Mouse (Mus musculus): ENCODE results near the gene Gcgr. TPM values are rescaled to one million over a fixed set of nuclear protein-coding genes. Genes with fewer than 3 reads are reported as not detected.

Gcgr gene
- total and polyA plus RNA-seq, 2 experiments from 2014 or later = 0.99 to 1.0 TPM

- no peak overlapping the region for H3K4me2 ChIP-seq (ENCODE audit: low read depth, low read length)
- TF ChIP-seq CTCF (IDR thresholded peaks at IDR 0.05; ENCODE audit: low read depth) = peak; percentile 65
- 34% methylated on average over 4 of the region's 4 CpGs for WGBS
- H3K4me1 ChIP-seq (ENCODE audit: insufficient read depth, low read length) = peaks cover 22% of the 10 kb centered on the region
- ATAC-seq (no peak), DNase-seq (ENCODE audit: low spot score) (peak; percentile 37)
- H3K27ac ChIP-seq = no peak overlapping the region
- H3K4me3 ChIP-seq (ENCODE audit: low read length) = no peak overlapping the region
- H3K9ac ChIP-seq (replicated peaks; ENCODE audit: low read length) = no peak overlapping the region
- no peaks in the 10 kb centered on the region for H3K27me3 ChIP-seq (ENCODE audit: insufficient read depth, low read length)
- no peaks in the 10 kb centered on the region for H3K9me3 ChIP-seq (ENCODE audit: low read length)
- peaks cover 25% of the 10 kb centered on the region for H3K36me3 ChIP-seq (ENCODE audit: insufficient read depth, low read length)
Observed at GRCm38 (mm10) chr11:120541907-120542306, 11.4 kb downstream of the Gcgr start.

GRCm38 (mm10) chr11:120542376-120542775 is 11.9 kb downstream of the Gcgr start:
- Histone ChIP-seq H3K27me3 (ENCODE audit: insufficient read depth, low read length) (no peaks in the 10 kb centered on the region), H3K4me1 (ENCODE audit: insufficient read depth, low read length) (peaks cover 22% of the 10 kb centered on the region), H3K27ac (no peak overlapping the region), H3K4me2 (ENCODE audit: low read depth, low read length) (no peak overlapping the region), H3K36me3 (ENCODE audit: insufficient read depth, low read length) (peaks cover 25% of the 10 kb centered on the region), H3K9me3 (ENCODE audit: low read length) (no peaks in the 10 kb centered on the region), H3K4me3 (ENCODE audit: low read length) (no peak overlapping the region), H3K9ac (replicated peaks; ENCODE audit: low read length) (no peak overlapping the region)
- no peak for DNase-seq (ENCODE audit: low spot score)
- 85% methylated on average over 6 of the region's 6 CpGs for WGBS
- ATAC-seq = no peak
- TF ChIP-seq CTCF (IDR thresholded peaks at IDR 0.05; ENCODE audit: low read depth) = no peak

GRCm38 (mm10) chr11:120545964-120546363 is 15.5 kb downstream of the Gcgr start:
- peaks cover 25% of the 10 kb centered on the region for H3K36me3 ChIP-seq (ENCODE audit: insufficient read depth, low read length)
- H3K4me1 ChIP-seq (ENCODE audit: insufficient read depth, low read length) = peaks cover 16% of the 10 kb centered on the region
- H3K27ac ChIP-seq = no peak overlapping the region
- DNase-seq (ENCODE audit: low spot score) (no peak), ATAC-seq (no peak)
- no peaks in the 10 kb centered on the region for H3K9me3 ChIP-seq (ENCODE audit: low read length)
- no peaks in the 10 kb centered on the region for H3K27me3 ChIP-seq (ENCODE audit: insufficient read depth, low read length)
- TF ChIP-seq CTCF (IDR thresholded peaks at IDR 0.05; ENCODE audit: low read depth) = no peak
- no peak overlapping the region for H3K4me2 ChIP-seq (ENCODE audit: low read depth, low read length)
- H3K4me3 ChIP-seq (ENCODE audit: low read length) = no peak overlapping the region
- no peak overlapping the region for H3K9ac ChIP-seq (replicated peaks; ENCODE audit: low read length)
- 92% methylated on average over 3 of the region's 3 CpGs for WGBS

- TF ChIP-seq CTCF (IDR thresholded peaks at IDR 0.05; ENCODE audit: low read depth) = no peak; the same call in 1 of the 2 replicates
- no peak for ATAC-seq
- Histone ChIP-seq H3K27ac (no peak overlapping the region), H3K36me3 (ENCODE audit: insufficient read depth, low read length) (peaks cover 23% of the 10 kb centered on the region), H3K9me3 (ENCODE audit: low read length) (no peaks in the 10 kb centered on the region), H3K4me2 (ENCODE audit: low read depth, low read length) (peak overlapping the region; percentile 86; the same call in 1 of the 2 replicates), H3K9ac (replicated peaks; ENCODE audit: low read length) (peak overlapping the region; percentile 3; the same call in 1 of the 2 replicates), H3K4me3 (ENCODE audit: low read length) (no peak overlapping the region), H3K4me1 (ENCODE audit: insufficient read depth, low read length) (peaks cover 16% of the 10 kb centered on the region), H3K27me3 (ENCODE audit: insufficient read depth, low read length) (no peaks in the 10 kb centered on the region)
- no peak for DNase-seq (ENCODE audit: low spot score)
- 56% methylated on average over 2 of the region's 2 CpGs for WGBS
Observed at GRCm38 (mm10) chr11:120547469-120547868, 17.0 kb downstream of the Gcgr start.

- H3K27ac ChIP-seq = peak overlapping the region; percentile 84; the same call in 1 of the 2 replicates
- peak overlapping the region; percentile 92; the same call in 1 of the 2 replicates for H3K9ac ChIP-seq (replicated peaks; ENCODE audit: low read length)
- peaks cover 16% of the 10 kb centered on the region for H3K4me1 ChIP-seq (ENCODE audit: insufficient read depth, low read length)
- peak overlapping the region; percentile 86 for H3K4me2 ChIP-seq (ENCODE audit: low read depth, low read length)
- 79% methylated on average over 3 of the region's 3 CpGs for WGBS
- ATAC-seq = no peak
- no peaks in the 10 kb centered on the region for H3K27me3 ChIP-seq (ENCODE audit: insufficient read depth, low read length)
- no peak for TF ChIP-seq CTCF (IDR thresholded peaks at IDR 0.05; ENCODE audit: low read depth)
- H3K4me3 ChIP-seq (ENCODE audit: low read length) = peak overlapping the region; percentile 74
- H3K9me3 ChIP-seq (ENCODE audit: low read length) = no peaks in the 10 kb centered on the region
- DNase-seq (ENCODE audit: low spot score) = no peak
- peaks cover 15% of the 10 kb centered on the region for H3K36me3 ChIP-seq (ENCODE audit: insufficient read depth, low read length)
Observed at GRCm38 (mm10) chr11:120548214-120548613, 17.7 kb downstream of the Gcgr start.

GRCm38 (mm10) chr11:120548786-120549167 is 18.3 kb downstream of the Gcgr start:
- DNase-seq (ENCODE audit: low spot score) (no peak), ATAC-seq (no peak)
- H3K4me1 ChIP-seq (ENCODE audit: insufficient read depth, low read length) = peaks cover 16% of the 10 kb centered on the region
- H3K36me3 ChIP-seq (ENCODE audit: insufficient read depth, low read length) = peaks cover 10% of the 10 kb centered on the region
- peak overlapping the region; percentile 74 for H3K4me3 ChIP-seq (ENCODE audit: low read length)
- peak overlapping the region; percentile 92 for H3K9ac ChIP-seq (replicated peaks; ENCODE audit: low read length)
- WGBS = 25% methylated on average over 7 of the region's 7 CpGs
- no peaks in the 10 kb centered on the region for H3K27me3 ChIP-seq (ENCODE audit: insufficient read depth, low read length)
- peak overlapping the region; percentile 86 for H3K4me2 ChIP-seq (ENCODE audit: low read depth, low read length)
- no peaks in the 10 kb centered on the region for H3K9me3 ChIP-seq (ENCODE audit: low read length)
- TF ChIP-seq CTCF (IDR thresholded peaks at IDR 0.05; ENCODE audit: low read depth) = no peak
- H3K27ac ChIP-seq = peak overlapping the region; percentile 84

- Histone ChIP-seq H3K36me3 (ENCODE audit: insufficient read depth, low read length) (peaks cover 4% of the 10 kb centered on the region; the same call in 1 of the 2 replicates), H3K27ac (peak within 1 kb of the TSS; percentile 84), H3K4me1 (ENCODE audit: insufficient read depth, low read length) (peaks cover 16% of the 10 kb centered on the region), H3K4me2 (ENCODE audit: low read depth, low read length) (peak within 1 kb of the TSS; percentile 86), H3K9ac (replicated peaks; ENCODE audit: low read length) (peak within 1 kb of the TSS; percentile 92), H3K4me3 (ENCODE audit: low read length) (peak within 1 kb of the TSS; percentile 74), H3K27me3 (ENCODE audit: insufficient read depth, low read length) (no peaks in the 10 kb centered on the region), H3K9me3 (ENCODE audit: low read length) (no peaks in the 10 kb centered on the region)
- DNase-seq (ENCODE audit: low spot score) = peak; percentile 96
- TF ChIP-seq CTCF (IDR thresholded peaks at IDR 0.05; ENCODE audit: low read depth) = no peak
- peak; percentile 92 for ATAC-seq
- 2% methylated on average over 65 of the region's 87 CpGs for WGBS
Observed at GRCm38 (mm10) chr11:120549168-120549945, 18.9 kb downstream of the Gcgr start, which contains the start of gene Mcrip1. Gene Mcrip1, minus strand, starts transcription at chr11:120549727.

Data from hindbrain, postnatal 0 days (tissue).